Mouse (Mus musculus) ES-Bruce4 (cell line): ENCODE results near the gene Sla2. TPM values are rescaled to one million over a fixed set of nuclear protein-coding genes. Genes with fewer than 3 reads are reported as not detected.
"Not testable (repeated sequence)": the region's sequence is repeated elsewhere in the genome, so short reads cannot be mapped to it uniquely, and the experiment has no call there.

ENCODE experiments used
- H3K27ac ChIP-seq: 2 replicates; pipeline ENCODE4 v1.5.1; 2012; ENCODE audit warnings: low read length, inconsistent platforms; ENCODE audit not compliant: insufficient read depth
- H3K27me3 ChIP-seq: 2 replicates; pipeline ENCODE4 v1.6.1; 2012; ENCODE audit warnings: mild to moderate bottlenecking, low read length, inconsistent platforms; ENCODE audit not compliant: control insufficient read depth, poor library complexity, insufficient read depth, severe bottlenecking
- H3K36me3 ChIP-seq: 2 replicates; pipeline ENCODE4 v1.6.1; 2012; ENCODE audit warnings: inconsistent platforms, mild to moderate bottlenecking, low read length, moderate library complexity; ENCODE audit not compliant: control insufficient read depth, poor library complexity, insufficient read depth, severe bottlenecking
- H3K4me1 ChIP-seq: one replicate; pipeline ENCODE4 v1.8.1; 2011; ENCODE audit warnings: low read length; ENCODE audit not compliant: control insufficient read depth, insufficient read depth
- H3K4me3 ChIP-seq: 2 replicates; pipeline ENCODE4 v1.5.1; 2011; ENCODE audit warnings: low read depth, mild to moderate bottlenecking, low read length
- H3K9ac ChIP-seq: 2 replicates; pipeline ENCODE4 v1.6.1; 2012; ENCODE audit warnings: low read depth, mild to moderate bottlenecking, inconsistent platforms; ENCODE audit not compliant: poor library complexity, severe bottlenecking
- H3K9me3 ChIP-seq: replicated peaks from 2 replicates; pipeline ENCODE4 v1.6.1; 2012; ENCODE audit warnings: mild to moderate bottlenecking, low read length, inconsistent platforms; ENCODE audit not compliant: control insufficient read depth, poor library complexity, insufficient read depth, severe bottlenecking
- CTCF ChIP-seq: IDR thresholded peaks from one replicate; pipeline ENCODE4 v1.8.1; 2011; ENCODE audit warnings: low read depth, low read length
- EP300 ChIP-seq: IDR thresholded peaks from 2 replicates; pipeline ENCODE4 v1.6.1; 2011; ENCODE audit warnings: low read depth, low read length; ENCODE audit not compliant: insufficient read depth
- POLR2A ChIP-seq: IDR thresholded peaks from one replicate; pipeline ENCODE4 v1.8.1; 2011; ENCODE audit warnings: low read length; ENCODE audit not compliant: insufficient read depth
- polyA plus RNA-seq: library from polyadenylated mRNA; stranded (reverse); fragments of >200 nt; gene quantifications from 2 replicates; pipeline ENCODE4 v1.2.4, GENCODE M21; 2011; ENCODE audit warnings: low read depth; ENCODE audit not compliant: missing spikeins, insufficient read depth, insufficient read length

Sla2 gene
- polyA plus RNA-seq, 1 experiment = not detected

GRCm38 (mm10) chr2:156834336-156834735 is 52.7 kb downstream of the Sla2 start:
- Histone ChIP-seq H3K9me3 (peaks cover 16% of the 10 kb centered on the region), H3K4me1 (no peaks in the 10 kb centered on the region), H3K27ac (no peak overlapping the region), H3K9ac (no peak overlapping the region), H3K4me3 (no peak overlapping the region), H3K27me3 (no peaks in the 10 kb centered on the region), H3K36me3 (peaks cover 47% of the 10 kb centered on the region)
- TF ChIP-seq CTCF (no peak), EP300 (no peak), POLR2A (no peak)

GRCm38 (mm10) chr2:156825128-156825527 is 61.9 kb downstream of the Sla2 start:
- not testable (repeated sequence) for H3K27ac ChIP-seq, H3K4me1 ChIP-seq, H3K4me3 ChIP-seq, H3K27me3 ChIP-seq, H3K9ac ChIP-seq, H3K9me3 ChIP-seq, H3K36me3 ChIP-seq
- peak; percentile 9 for TF ChIP-seq CTCF

Other genes with a start within 250 kb of the Sla2 start
- 9.4 and 20.2 TPM in 2 replicates for gene Myl9, start 111.8 kb downstream of the Sla2 start, polyA plus RNA-seq
- gene Tgif2, start 47.2 kb downstream of the Sla2 start, polyA plus RNA-seq = 32.9 and 33.8 TPM in 2 replicates
- 2.3 and 3.3 TPM in 2 replicates for gene 4930518I15Rik, start 29.2 kb downstream of the Sla2 start, polyA plus RNA-seq
- gene Rab5if, start 24.1 kb downstream of the Sla2 start, polyA plus RNA-seq = 92.7 and 98.2 TPM in 2 replicates
- gene Ndrg3, start 104.9 kb upstream of the Sla2 start, polyA plus RNA-seq = 56.8 and 61.7 TPM in 2 replicates
- 33.3 and 40.8 TPM in 2 replicates for gene Dsn1, start 120.0 kb upstream of the Sla2 start, polyA plus RNA-seq
- gene Soga1, start 192.1 kb upstream of the Sla2 start, polyA plus RNA-seq = 9.8 and 11.5 TPM in 2 replicates
- not detected in 2 replicates for gene Tldc2, start 199.9 kb upstream of the Sla2 start, polyA plus RNA-seq
- gene Samhd1, start 248.1 kb upstream of the Sla2 start, polyA plus RNA-seq = 77.6 and 82.5 TPM in 2 replicates